Mouse (Mus musculus) bone marrow, adult 2 months (tissue): ENCODE data around the gene 4930432K21Rik.

ENCODE experiments used
- CTCF ChIP-seq: fragments of 200-500 bp; IDR thresholded peaks from 2 replicates; pipeline ENCODE4 v1.5.1; 2011; ENCODE audit warnings: low read length, control low read depth; ENCODE audit not compliant: control insufficient read depth, insufficient read depth
- POLR2A ChIP-seq: fragments of 200-500 bp; IDR thresholded peaks from 2 replicates; pipeline ENCODE4 v1.6.1; 2011; ENCODE audit warnings: low read depth, mild to moderate bottlenecking, control low read depth, low read length, borderline replicate concordance; ENCODE audit not compliant: control insufficient read depth

- TF ChIP-seq POLR2A = no peak
- no peak for TF ChIP-seq CTCF
Measured at GRCm38 (mm10) chr8:84115646-84116045, 32.2 kb upstream of the 4930432K21Rik start.
